Mouse (Mus musculus) embryonic facial prominence, embryonic 14.5 days (tissue): ENCODE measurements around the gene Clstn2. TPM values are rescaled to one million over a fixed set of nuclear protein-coding genes. Genes with fewer than 3 reads are reported as not detected.

Experiments
- ATAC-seq: fragments of 200-750 bp; cut with Nextera tagmentation; 2 replicates; pipeline ENCODE4 v1.8.0; 2017; ENCODE audit warnings: low read depth, moderate number of reproducible peaks, moderate TSS enrichment
- DNase-seq: peaks from one replicate; pipeline ENCODE4 v3.0.0-alpha.2; 2015; ENCODE audit warnings: low spot score
- H3K27ac ChIP-seq: fragments of 300-500 bp; sonication (generic); replicated peaks from 2 replicates; pipeline ENCODE4 v1.5.1; 2014; ENCODE audit warnings: low read depth, mild to moderate bottlenecking, low read length, moderate library complexity
- H3K27me3 ChIP-seq: fragments of 300-500 bp; sonication (generic); replicated peaks from 2 replicates; pipeline ENCODE4 v1.6.1; 2014; ENCODE audit warnings: low read length; ENCODE audit not compliant: control insufficient read depth, insufficient read depth
- H3K36me3 ChIP-seq: fragments of 300-500 bp; sonication (generic); 2 replicates; pipeline ENCODE4 v1.6.1; 2014; ENCODE audit warnings: low read length, mixed read lengths; ENCODE audit not compliant: control insufficient read depth, insufficient read depth
- H3K4me1 ChIP-seq: fragments of 300-500 bp; sonication (generic); 2 replicates; pipeline ENCODE4 v1.6.1; 2014; ENCODE audit warnings: antibody characterized with exemption, low read length; ENCODE audit not compliant: control insufficient read depth, insufficient read depth
- H3K4me2 ChIP-seq: fragments of 300-500 bp; sonication (generic); 2 replicates; pipeline ENCODE4 v1.6.1; 2014; ENCODE audit warnings: low read depth, mild to moderate bottlenecking, low read length, moderate library complexity, mixed read lengths
- H3K4me3 ChIP-seq: fragments of 300-500 bp; sonication (generic); 2 replicates; pipeline ENCODE4 v1.5.1; 2014; ENCODE audit warnings: low read depth, mild to moderate bottlenecking, low read length
- H3K9ac ChIP-seq: fragments of 300-500 bp; sonication (generic); 2 replicates; pipeline ENCODE4 v1.6.1; 2014; ENCODE audit warnings: low read depth, mild to moderate bottlenecking, low read length, moderate library complexity, mixed read lengths
- H3K9me3 ChIP-seq: fragments of 300-500 bp; sonication (generic); 2 replicates; pipeline ENCODE4 v1.6.1; 2016; ENCODE audit warnings: low read length; ENCODE audit not compliant: control insufficient read depth
- WGBS: fragments of 180-500 bp; shearing (Covaris S2); extraction: QIAGEN DNeasy Blood & Tissue Kit; methylation state at CpG from one replicate; pipeline ENCODE4 v1.1.7; 2014; 5-methylcytosine and 5-hydroxymethylcytosine counted together
- polyA plus RNA-seq: library from polyadenylated mRNA; unstranded; fragments of >200 nt; fragmentation: Nextera tagmentation; extraction: Ambion mirVana; gene quantifications from 2 replicates; pipeline ENCODE4 v1.2.1, GENCODE M21; 2014

Gene Clstn2
- polyA plus RNA-seq = 3.8 and 4.6 TPM in 2 replicates

DNA sequence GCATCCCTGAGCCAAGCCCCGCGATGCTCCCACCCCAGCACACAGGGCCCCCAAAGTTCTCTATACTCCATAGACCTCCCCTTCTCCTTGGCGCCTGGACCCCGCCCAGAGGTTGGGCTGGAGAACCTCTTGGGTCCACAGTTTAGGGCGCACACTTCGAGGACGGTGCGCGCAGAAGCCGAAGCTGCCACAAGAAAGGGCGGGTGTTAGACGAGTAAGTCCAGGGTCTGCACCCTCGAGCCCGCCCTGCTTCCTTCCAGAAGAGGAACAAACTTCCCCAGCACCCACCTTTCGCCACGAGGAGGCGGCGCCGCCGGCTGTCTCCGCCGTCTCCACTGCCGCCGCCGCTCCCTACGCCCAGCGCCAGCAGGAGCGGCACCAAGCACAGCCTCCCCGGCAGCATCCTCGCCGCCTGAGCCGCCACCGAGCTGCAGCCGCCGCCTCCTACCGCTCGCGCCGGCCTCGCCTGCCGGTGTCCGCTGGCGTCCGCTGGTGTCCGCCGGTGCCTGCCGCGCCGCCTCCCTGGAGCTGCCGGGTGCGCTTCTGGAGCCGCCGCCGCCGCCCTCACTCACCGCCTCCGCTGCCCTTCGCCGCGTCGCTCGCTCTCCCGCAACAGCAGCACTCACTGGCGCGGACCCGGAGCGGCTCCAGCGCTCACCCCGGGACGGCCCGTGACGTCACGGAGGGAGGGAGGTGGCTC is at the start of gene Clstn2:
Gene Clstn2 (minus strand): TSS at position 609 of the 700 bp plus-strand sequence.
- ATAC-seq (peak; percentile 89), DNase-seq (peak; percentile 86)
- Histone ChIP-seq H3K4me3 (peak within 1 kb of the TSS; percentile 67), H3K9me3 (no peaks in the 10 kb centered on the region), H3K27me3 (peaks cover 40% of the 10 kb centered on the region), H3K27ac (peak within 1 kb of the TSS; percentile 48; the same call in 1 of the 2 replicates), H3K4me1 (no peaks in the 10 kb centered on the region), H3K4me2 (peak within 1 kb of the TSS; percentile 93), H3K36me3 (no peaks in the 10 kb centered on the region), H3K9ac (peak within 1 kb of the TSS; percentile 69)
- WGBS = under 1% methylated on average over 17 of the region's 73 CpGs

DNA sequence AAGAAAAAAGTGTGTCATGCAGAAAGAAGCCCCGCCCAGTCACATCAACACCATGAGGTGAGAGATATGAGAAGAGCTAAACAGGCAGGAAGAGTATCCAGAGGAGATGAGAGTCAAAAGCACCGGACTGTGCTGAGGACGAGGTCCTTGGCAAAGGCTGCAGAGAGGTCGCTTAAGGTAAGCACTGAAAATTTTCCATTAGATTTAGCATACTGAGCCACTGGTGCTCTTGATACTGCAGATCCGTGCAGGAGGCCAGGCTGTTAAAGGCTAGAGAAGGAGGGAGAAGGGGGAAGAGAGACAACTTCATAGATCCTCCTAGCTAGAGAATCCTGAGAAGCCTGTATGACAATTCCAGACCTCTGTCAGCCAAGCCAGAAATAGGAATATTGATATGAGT is 34.8 kb upstream of the Clstn2 start:
- Histone ChIP-seq H3K4me3 (no peak overlapping the region), H3K27ac (no peak overlapping the region), H3K9ac (no peak overlapping the region), H3K4me2 (no peak overlapping the region), H3K4me1 (no peaks in the 10 kb centered on the region), H3K27me3 (no peaks in the 10 kb centered on the region), H3K36me3 (no peaks in the 10 kb centered on the region), H3K9me3 (no peaks in the 10 kb centered on the region)
- no peak for ATAC-seq
- 80% methylated on average over 5 of the region's 5 CpGs for WGBS
- no peak for DNase-seq

DNA sequence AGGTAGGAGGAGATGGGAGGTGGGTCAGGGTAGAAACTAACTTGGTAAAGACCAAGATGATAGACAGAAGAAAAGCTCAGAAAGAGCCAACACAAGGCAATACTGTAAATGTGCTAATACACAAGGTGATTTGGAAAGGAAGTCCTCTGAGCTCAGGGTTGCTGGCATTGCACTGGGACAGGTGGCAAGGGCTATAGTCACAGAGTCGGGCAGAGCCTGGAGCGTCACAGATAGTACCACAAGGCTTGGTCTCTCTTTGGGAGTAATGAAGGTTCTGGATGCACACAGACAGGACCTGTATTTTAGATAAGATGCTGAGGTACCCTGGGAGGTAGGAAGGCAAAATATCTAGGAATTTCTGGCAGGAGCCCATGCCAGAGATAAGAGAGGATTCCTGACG is 28.7 kb upstream of the Clstn2 start:
- Histone ChIP-seq H3K4me2 (no peak overlapping the region), H3K27me3 (no peaks in the 10 kb centered on the region), H3K4me1 (no peaks in the 10 kb centered on the region), H3K36me3 (no peaks in the 10 kb centered on the region), H3K9me3 (no peaks in the 10 kb centered on the region), H3K4me3 (no peak overlapping the region), H3K27ac (no peak overlapping the region), H3K9ac (no peak overlapping the region)
- DNase-seq (no peak), ATAC-seq (no peak)
- 78% methylated on average over 3 of the region's 3 CpGs for WGBS

DNA sequence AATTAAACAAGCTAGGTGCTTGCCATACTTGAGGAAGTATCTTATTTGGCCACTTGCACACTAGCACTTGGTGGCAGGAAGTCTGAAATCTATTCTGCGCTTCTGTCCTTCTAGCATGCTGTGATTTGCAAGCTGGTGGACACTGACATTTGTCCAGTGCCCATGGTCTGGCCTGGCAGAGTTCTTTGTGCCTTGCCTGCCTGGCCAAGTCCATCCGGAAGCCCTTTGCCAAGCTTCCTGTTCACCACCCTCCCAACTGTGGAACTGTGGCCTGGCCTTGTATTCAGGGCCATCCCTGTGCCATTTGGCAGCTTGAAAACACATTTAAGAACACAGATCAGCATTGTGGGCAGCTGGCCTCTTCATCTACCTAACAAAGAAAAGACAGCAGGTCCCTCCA is 24.3 kb upstream of the Clstn2 start:
- WGBS = 89% methylated on average over 2 of the region's 2 CpGs
- no peak overlapping the region for H3K4me2 ChIP-seq
- no peak overlapping the region for H3K27ac ChIP-seq
- ATAC-seq (no peak), DNase-seq (no peak)
- H3K36me3 ChIP-seq = no peaks in the 10 kb centered on the region
- H3K9me3 ChIP-seq = no peaks in the 10 kb centered on the region
- H3K27me3 ChIP-seq = no peaks in the 10 kb centered on the region
- no peaks in the 10 kb centered on the region for H3K4me1 ChIP-seq
- no peak overlapping the region for H3K4me3 ChIP-seq
- no peak overlapping the region for H3K9ac ChIP-seq

DNA sequence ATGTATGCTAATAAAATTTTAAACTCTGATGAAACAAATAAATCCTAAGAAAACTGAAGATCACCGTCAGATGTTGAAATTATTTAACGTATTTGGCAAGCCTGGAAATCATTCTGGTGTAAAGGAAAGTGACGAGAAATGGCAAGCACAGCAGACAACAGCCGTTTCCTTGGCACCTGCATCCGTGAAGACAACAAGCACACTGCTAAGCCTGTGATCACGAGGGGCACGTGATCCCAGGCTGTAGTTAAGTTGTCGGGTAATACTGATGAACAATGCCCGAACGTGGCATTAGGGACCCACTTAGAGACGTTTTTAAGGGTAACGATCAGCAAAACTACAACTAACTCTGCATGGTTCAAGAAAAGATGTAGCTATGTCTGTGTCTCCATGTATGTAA is 18.4 kb upstream of the Clstn2 start:
- Histone ChIP-seq H3K4me3 (no peak overlapping the region), H3K4me1 (no peaks in the 10 kb centered on the region), H3K4me2 (no peak overlapping the region), H3K36me3 (no peaks in the 10 kb centered on the region), H3K27ac (no peak overlapping the region), H3K9ac (no peak overlapping the region), H3K9me3 (no peaks in the 10 kb centered on the region), H3K27me3 (no peaks in the 10 kb centered on the region)
- ATAC-seq = no peak
- WGBS = 76% methylated on average over 12 of the region's 12 CpGs
- DNase-seq = no peak

DNA sequence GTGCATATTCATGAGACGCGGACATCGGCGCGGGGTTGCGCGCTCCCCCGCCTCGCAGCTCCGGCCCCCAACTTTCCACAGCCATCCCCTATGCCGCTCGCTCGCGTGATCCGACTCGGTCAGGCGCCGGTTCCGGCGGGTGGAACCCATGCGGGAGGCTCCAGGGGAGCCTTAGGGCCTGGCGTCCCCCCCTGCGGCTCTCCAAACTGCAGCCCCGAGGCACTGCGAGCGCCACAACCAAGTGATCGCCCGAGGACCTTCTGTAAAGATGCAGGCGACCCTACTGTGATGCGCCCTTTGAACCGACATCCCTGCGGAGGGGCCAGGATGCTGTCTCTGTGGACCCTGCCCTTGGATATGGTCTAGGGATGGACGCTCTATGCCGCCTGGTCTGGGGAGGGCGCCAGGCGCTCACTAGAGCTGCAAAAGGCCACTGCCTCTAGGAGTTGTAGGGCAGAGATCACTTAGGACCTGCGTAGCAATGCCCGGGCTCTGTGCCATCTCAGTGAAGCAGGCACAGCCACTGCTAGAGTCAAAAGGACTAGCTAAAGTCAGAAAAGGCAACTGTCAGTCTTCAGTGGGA is 383 bp upstream of the Clstn2 start:
- no peak overlapping the region for H3K27ac ChIP-seq
- no peaks in the 10 kb centered on the region for H3K9me3 ChIP-seq
- H3K4me1 ChIP-seq = no peaks in the 10 kb centered on the region
- peak overlapping the region; percentile 69 for H3K9ac ChIP-seq
- WGBS = under 1% methylated on average over 22 of the region's 38 CpGs
- H3K27me3 ChIP-seq = peaks cover 40% of the 10 kb centered on the region
- H3K4me3 ChIP-seq = peak overlapping the region; percentile 67
- ATAC-seq (peak; percentile 35), DNase-seq (peak; percentile 30)
- H3K36me3 ChIP-seq = no peaks in the 10 kb centered on the region
- H3K4me2 ChIP-seq = peak overlapping the region; percentile 93

DNA sequence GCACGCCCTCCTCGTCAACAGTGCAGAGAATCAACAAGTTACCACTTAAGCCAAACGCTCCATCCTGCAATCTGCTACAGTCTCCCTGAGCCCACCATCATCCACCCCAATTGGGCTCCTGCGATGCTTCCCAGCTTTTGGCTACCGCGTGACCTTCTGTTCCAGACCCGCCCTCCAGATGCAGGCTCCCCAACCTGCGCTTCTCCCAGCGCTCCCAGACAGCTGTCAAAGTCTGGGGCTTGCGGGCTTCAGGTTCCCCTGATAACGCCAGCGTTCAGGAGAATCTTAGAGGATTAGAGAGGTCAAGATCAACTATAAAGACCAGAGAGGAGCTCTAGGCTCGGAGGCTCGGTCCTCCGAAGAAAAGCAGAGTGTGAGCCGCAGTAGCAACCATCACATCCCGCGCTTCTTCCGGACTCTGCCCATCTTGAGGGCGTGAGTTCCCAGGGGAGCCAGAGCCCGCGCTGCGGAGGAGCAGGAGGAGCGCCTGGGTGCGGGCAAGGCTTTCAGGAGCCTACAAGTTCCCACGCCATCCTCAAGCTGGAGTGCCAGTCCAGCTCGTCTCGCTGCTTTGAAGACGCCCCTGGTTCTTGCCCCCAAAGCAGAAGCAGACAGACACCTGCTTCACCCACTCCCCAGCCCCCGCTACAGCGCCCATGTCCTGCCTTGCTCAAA is 946 bp downstream of the Clstn2 start:
- H3K36me3 ChIP-seq = no peaks in the 10 kb centered on the region
- peak overlapping the region; percentile 93 for H3K4me2 ChIP-seq
- H3K27me3 ChIP-seq = peaks cover 40% of the 10 kb centered on the region
- H3K4me1 ChIP-seq = no peaks in the 10 kb centered on the region
- WGBS = 2% methylated on average over 25 of the region's 31 CpGs
- H3K4me3 ChIP-seq = peak overlapping the region; percentile 67
- DNase-seq (peak; percentile 17), ATAC-seq (no peak)
- peak overlapping the region; percentile 69 for H3K9ac ChIP-seq
- no peak overlapping the region for H3K27ac ChIP-seq
- H3K9me3 ChIP-seq = no peaks in the 10 kb centered on the region

DNA sequence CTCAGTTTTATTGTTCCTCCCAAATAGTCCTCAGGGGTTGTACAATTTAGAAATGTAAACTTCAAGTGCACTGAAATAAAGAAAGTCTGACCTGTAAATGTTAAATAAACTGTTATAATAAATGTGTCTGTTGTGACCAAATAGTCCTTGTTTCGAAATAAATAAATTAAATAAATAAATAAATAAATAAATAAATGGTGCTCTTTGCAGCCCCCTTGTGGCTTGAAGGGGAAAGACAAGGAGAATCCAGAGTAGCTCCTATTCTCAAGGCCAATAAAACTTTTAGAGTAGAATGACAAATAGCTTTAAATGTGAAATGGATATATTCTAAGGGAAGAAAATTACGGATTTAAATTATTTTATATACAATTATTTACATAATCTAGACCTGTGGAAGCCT is 2.3 kb downstream of the Clstn2 start:
- DNase-seq = no peak
- no peaks in the 10 kb centered on the region for H3K9me3 ChIP-seq
- no peaks in the 10 kb centered on the region for H3K36me3 ChIP-seq
- H3K4me1 ChIP-seq = no peaks in the 10 kb centered on the region
- H3K27me3 ChIP-seq = peaks cover 40% of the 10 kb centered on the region
- no peak for ATAC-seq
- no peak overlapping the region for H3K9ac ChIP-seq
- no peak overlapping the region for H3K27ac ChIP-seq
- 17% methylated on average over 2 of the region's 2 CpGs for WGBS
- H3K4me3 ChIP-seq = no peak overlapping the region
- peak overlapping the region; percentile 20; the same call in 1 of the 2 replicates for H3K4me2 ChIP-seq
